Mouse (Mus musculus): ENCODE results near the gene Gm10330. TPM values are rescaled to one million over a fixed set of nuclear protein-coding genes. Genes with fewer than 3 reads are reported as not detected.

Gm10330 gene
- polyA plus RNA-seq (2015; fragmentation: Illumina TruSeq; extraction: RNeasy Lipid Tissue Mini Kit (QIAGEN cat#74804); ENCODE audit: low read depth, low replicate concordance): not detected

GRCm38 (mm10) chr12:23780165-23780564 is at the start of gene Gm10330:
Gene Gm10330, minus strand, starts transcription at chr12:23780265.

